Mouse (Mus musculus): ENCODE results near the gene Olfr1402. TPM values are rescaled to one million over a fixed set of nuclear protein-coding genes. Genes with fewer than 3 reads are reported as not detected.

Gene Olfr1402
- not detected in 2 replicates for polyA plus RNA-seq (2012; rRNA removed)

GRCm38 (mm10) chr3:97421920-97422319 lies at the start of gene Olfr1402:
TSS of gene Olfr1402 (minus strand) at chr3:97422020.

Other genes with a start within 250 kb of the Olfr1402 start
- 23.0 and 29.9 TPM in 2 replicates for gene Bcl9, start 124.1 kb downstream of the Olfr1402 start, polyA plus RNA-seq (2012; rRNA removed)
- 3.8 and 4.5 TPM in 2 replicates for gene Chd1l, start 188.2 kb upstream of the Olfr1402 start, polyA plus RNA-seq (2012; rRNA removed)
- gene Fmo5, start 206.8 kb upstream of the Olfr1402 start, polyA plus RNA-seq (2012; rRNA removed): 4.2 and 4.4 TPM in 2 replicates
- gene Prkab2, start 236.2 kb upstream of the Olfr1402 start, polyA plus RNA-seq (2012; rRNA removed): 12.2 and 12.7 TPM in 2 replicates